Comparison of ENCODE assay signal across 9 mouse cellular contexts in genomic region chr12:108834786-108835185, GRCm38 (mm10). TPM values are rescaled to one million over a fixed set of nuclear protein-coding genes. Genes with fewer than 3 reads are reported as not detected.
DNase-seq lines count a peak whose midpoint lies in the region; ATAC-seq lines count a peak whose summit lies in the region.
"Had no signal": no experiment of that assay in that cellular context is flagged by ENCODE, and none has a peak within 500 bp of the region (broad histone marks: within the 10 kb centered on the region; RNA-seq: fewer than 3 reads in every experiment).

No protein-coding gene starts in this region.

- ATAC-seq in cerebellum, adult (ENCODE audit: insufficient number of reproducible peaks, low FRiP score, low TSS enrichment): no peak
- ATAC-seq in neural tube, embryonic 11.5 days (ENCODE audit: insufficient read depth, low FRiP score, low TSS enrichment): no peak
- ATAC-seq in liver, embryonic 13.5 days (ENCODE audit: low read depth): no peak
- no peak for ATAC-seq in stomach, embryonic 15.5 days (ENCODE audit: insufficient read depth, low FRiP score, low read depth)

- H3K36me3 ChIP-seq in neural tube, embryonic 11.5 days (ENCODE audit: control insufficient read depth, insufficient read depth, low read length): no peaks in the 10 kb centered on the region
- H3K36me3 ChIP-seq in liver, embryonic 13.5 days: no peaks in the 10 kb centered on the region
- H3K36me3 ChIP-seq in stomach, embryonic 15.5 days: no peaks in the 10 kb centered on the region

- no peak overlapping the region for H3K9ac ChIP-seq in neural tube, embryonic 11.5 days (ENCODE audit: low read length)
- peak overlapping the region; percentile 73 for H3K9ac ChIP-seq in liver, embryonic 13.5 days
- no peak overlapping the region for H3K9ac ChIP-seq in stomach, embryonic 15.5 days

- peak overlapping the region; percentile 55; the same call in 1 of the 2 replicates for H3K4me3 ChIP-seq in neural tube, embryonic 11.5 days (ENCODE audit: low read depth, low read length)
- peak overlapping the region; percentile 68 for H3K4me3 ChIP-seq in liver, embryonic 13.5 days (replicated peaks)
- H3K4me3 ChIP-seq in stomach, embryonic 15.5 days (replicated peaks): peak overlapping the region; percentile 74

- peak overlapping the region; percentile 71 for H3K4me2 ChIP-seq in neural tube, embryonic 11.5 days (ENCODE audit: low read depth)
- H3K4me2 ChIP-seq in liver, embryonic 13.5 days: peak overlapping the region; percentile 96
- H3K4me2 ChIP-seq in stomach, embryonic 15.5 days: peak overlapping the region; percentile 98

- H3K9me3 ChIP-seq in neural tube, embryonic 11.5 days (ENCODE audit: control insufficient read depth, low read length): no peaks in the 10 kb centered on the region
- no peaks in the 10 kb centered on the region for H3K9me3 ChIP-seq in liver, embryonic 13.5 days (replicated peaks)
- H3K9me3 ChIP-seq in stomach, embryonic 15.5 days: no peaks in the 10 kb centered on the region

- DNase-seq in cerebellum, adult 11 months: peak; percentile 43
- no peak for DNase-seq in neural tube, embryonic 11.5 days (ENCODE audit: low spot score)
- DNase-seq in neural tube, embryonic 10.5 days (ENCODE audit: extremely low spot score, low spot score): no peak
- DNase-seq in liver, embryonic 13.5 days: no peak
- no peak for DNase-seq in urinary bladder, postnatal 36 days (ENCODE audit: low spot score in 2 of 2)
- no peak for DNase-seq in right cerebral cortex, postnatal 36 days (ENCODE audit: low spot score in 2 of 2)
- DNase-seq: adrenal gland, adult 8-10 months had no signal

- no peaks in the 10 kb centered on the region for H3K27me3 ChIP-seq in neural tube, embryonic 11.5 days (ENCODE audit: control insufficient read depth, insufficient read depth, low read length)
- no peaks in the 10 kb centered on the region for H3K27me3 ChIP-seq in liver, embryonic 13.5 days
- H3K27me3 ChIP-seq in stomach, embryonic 15.5 days (replicated peaks): no peaks in the 10 kb centered on the region

- WGBS in neural tube, embryonic 11.5 days: 49% methylated on average over 5 of the region's 5 CpGs
- 48% methylated on average over 5 of the region's 5 CpGs for WGBS in liver, embryonic 13.5 days (ENCODE audit: insufficient replicate concordance)
- 32% methylated on average over 5 of the region's 5 CpGs for WGBS in stomach, embryonic 15.5 days

- H3K4me1 ChIP-seq in neural tube, embryonic 11.5 days (ENCODE audit: control insufficient read depth, insufficient read depth, low read length): peaks cover 30% of the 10 kb centered on the region
- H3K4me1 ChIP-seq in liver, embryonic 13.5 days (replicated peaks): peaks cover 39% of the 10 kb centered on the region
- H3K4me1 ChIP-seq in stomach, embryonic 15.5 days: peaks cover 32% of the 10 kb centered on the region

- H3K27ac ChIP-seq in neural tube, embryonic 11.5 days (ENCODE audit: low read depth, low read length): no peak overlapping the region
- no peak overlapping the region for H3K27ac ChIP-seq in liver, embryonic 13.5 days
- H3K27ac ChIP-seq in stomach, embryonic 15.5 days: no peak overlapping the region

RNA-seq across cellular contexts. Expression of gene Slc25a29, which starts 0.9 kb away (rescaled TPM):
- polyA plus RNA-seq in neural tube, embryonic 11.5 days (2014; fragmentation: Nextera tagmentation; extraction: Ambion mirVana): 12.9 and 13.7 TPM in 2 replicates
- polyA plus RNA-seq in liver, embryonic 13.5 days (2015; fragmentation: Nextera tagmentation; extraction: Ambion mirVana): 0.98 and 1.0 TPM in 2 replicates
- polyA plus RNA-seq in stomach, embryonic 15.5 days (2015; fragmentation: Nextera tagmentation; extraction: Ambion mirVana): 7.2 and 8.3 TPM in 2 replicates

RNA-seq across cellular contexts. Expression of gene Slc25a47, which starts 1.1 kb away (rescaled TPM):
- 10.5 and 13.2 TPM in 2 replicates for polyA plus RNA-seq in neural tube, embryonic 11.5 days (2014; fragmentation: Nextera tagmentation; extraction: Ambion mirVana)
- 2.0 and 2.5 TPM in 2 replicates for polyA plus RNA-seq in liver, embryonic 13.5 days (2015; fragmentation: Nextera tagmentation; extraction: Ambion mirVana)
- 8.9 and 9.8 TPM in 2 replicates for polyA plus RNA-seq in stomach, embryonic 15.5 days (2015; fragmentation: Nextera tagmentation; extraction: Ambion mirVana)

RNA-seq across cellular contexts. Expression of gene Yy1, which starts 42.0 kb away (rescaled TPM):
- 17.6 and 18.7 TPM in 2 replicates for polyA plus RNA-seq in neural tube, embryonic 11.5 days (2014; fragmentation: Nextera tagmentation; extraction: Ambion mirVana)
- polyA plus RNA-seq in liver, embryonic 13.5 days (2015; fragmentation: Nextera tagmentation; extraction: Ambion mirVana): 7.7 and 10.6 TPM in 2 replicates
- polyA plus RNA-seq in stomach, embryonic 15.5 days (2015; fragmentation: Nextera tagmentation; extraction: Ambion mirVana): 17.0 and 17.9 TPM in 2 replicates

RNA-seq across cellular contexts. Expression of gene Wdr25, which starts 58.6 kb away (rescaled TPM):
- polyA plus RNA-seq in neural tube, embryonic 11.5 days (2014; fragmentation: Nextera tagmentation; extraction: Ambion mirVana): 5.2 TPM in 2 replicates
- polyA plus RNA-seq in liver, embryonic 13.5 days (2015; fragmentation: Nextera tagmentation; extraction: Ambion mirVana): 2.7 TPM in 2 replicates
- 8.3 and 9.6 TPM in 2 replicates for polyA plus RNA-seq in stomach, embryonic 15.5 days (2015; fragmentation: Nextera tagmentation; extraction: Ambion mirVana)

RNA-seq across cellular contexts. Expression of gene Wars, which starts 59.2 kb away (rescaled TPM):
- 139 and 148 TPM in 2 replicates for polyA plus RNA-seq in neural tube, embryonic 11.5 days (2014; fragmentation: Nextera tagmentation; extraction: Ambion mirVana)
- 39.6 and 48.0 TPM in 2 replicates for polyA plus RNA-seq in liver, embryonic 13.5 days (2015; fragmentation: Nextera tagmentation; extraction: Ambion mirVana)
- polyA plus RNA-seq in stomach, embryonic 15.5 days (2015; fragmentation: Nextera tagmentation; extraction: Ambion mirVana): 91.1 and 96.6 TPM in 2 replicates
